Comparison of ENCODE assay signal across 8 mouse cellular contexts in the genomic region with DNA sequence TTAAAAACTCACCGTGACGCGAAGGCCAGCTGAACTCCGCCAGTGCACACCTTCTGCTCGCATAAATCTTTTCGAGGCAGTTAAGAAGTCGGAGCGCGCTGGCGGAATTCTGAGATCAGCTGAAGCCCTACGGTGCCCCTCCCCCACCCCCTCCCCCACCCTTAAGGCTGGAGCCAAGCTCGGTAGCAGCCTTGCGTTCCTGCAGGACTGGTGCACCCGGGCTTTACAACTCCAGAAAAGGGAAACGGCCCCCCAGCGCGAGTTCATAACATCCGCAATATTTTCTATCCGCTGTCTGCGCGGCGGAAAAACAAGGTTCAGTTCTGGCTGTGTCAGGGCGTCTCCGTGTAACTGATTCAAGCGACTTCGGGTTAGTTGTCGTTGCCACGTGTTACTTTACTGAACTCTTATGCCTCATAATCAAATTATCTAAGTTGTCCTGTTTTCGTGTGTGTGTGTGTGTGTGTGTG. TPM values are rescaled to one million over a fixed set of nuclear protein-coding genes. Genes with fewer than 3 reads are reported as not detected.
DNase-seq lines count a peak whose midpoint lies in the region; TF ChIP-seq lines count a peak whose summit lies in the region.

Gene Tgif1 (minus strand): TSS at position 111 of the 470 bp plus-strand sequence.

- 0 out of 2 replicates have a peak, but pooled peaks have one; percentile 14 for TF ChIP-seq EP300 in heart, adult 2 months (IDR thresholded peaks at IDR 0.05; ENCODE audit: insufficient read depth, low read depth, low read length)

- WGBS in heart, adult 2 months = 3% methylated on average over 29 of the region's 29 CpGs

- no peak for TF ChIP-seq POLR2A in heart, adult 2 months (IDR thresholded peaks at IDR 0.05; ENCODE audit: insufficient read depth, low read depth, low read length)

- H3K9ac ChIP-seq in heart, adult 2 months (ENCODE audit: low read depth, low read length) = peak within 1 kb of the TSS; percentile 74

- H3K36me3 ChIP-seq in heart, adult 2 months (ENCODE audit: control insufficient read depth, insufficient read depth, low read length) = no peaks in the 10 kb centered on the region

- H3K79me2 ChIP-seq in heart, adult 2 months (replicated peaks; ENCODE audit: control insufficient read depth, insufficient read depth, low read length) = no peaks in the 10 kb centered on the region

- peak; percentile 60 for DNase-seq in ovary, postnatal 36 days (ENCODE audit: low spot score)
- no peak for DNase-seq in ovary, postnatal 10 days (ENCODE audit: low spot score)
- DNase-seq in c-Kit-positive CD71-positive TER-119-positive erythroid progenitor cells, embryonic 14.5 days (ENCODE audit: low spot score) = peak; percentile 14
- DNase-seq in heart, adult 2 months = peak; percentile 68 to 72
- peak; percentile 76 for DNase-seq in kidney, adult 9 months
- peak; percentile 82 for DNase-seq in lung, postnatal 10 days
- peak; percentile 68 for DNase-seq in retina, embryonic 14.5 days (ENCODE audit: low spot score)
- DNase-seq in left cerebral cortex, adult 11 months (ENCODE audit: low spot score) = no peak

- no peaks in the 10 kb centered on the region for H3K27me3 ChIP-seq in heart, adult 2 months (ENCODE audit: control insufficient read depth, insufficient read depth, low read length)

- peak within 1 kb of the TSS; percentile 80 for H3K4me3 ChIP-seq in heart, adult 2 months

- peaks cover under 1% of the 10 kb centered on the region; the same call in 1 of the 2 replicates for H3K4me1 ChIP-seq in heart, adult 2 months (ENCODE audit: control insufficient read depth, insufficient read depth, low read length)

- TF ChIP-seq CTCF in heart, adult 2 months (IDR thresholded peaks at IDR 0.05) = no peak

- intact Hi-C loops in heart, adult 2 months (cut with DNase I) = loop anchor here (5.0 kb wide), 2 partner anchors 146 to 329 kb away; partner anchors contain the start of gene Lpin2

- peak within 1 kb of the TSS; percentile 96 for H3K27ac ChIP-seq in heart, adult 2 months

RNA-seq across cellular contexts. Expression of gene Tgif1, which starts in this region (rescaled TPM):
- total RNA-seq in heart, adult 2 months (2021) = 1 to 10 TPM; 3.0 to 4.0 TPM
- 8.6 and 14.0 TPM in 2 replicates for polyA plus RNA-seq in heart, adult 2 months (2012; rRNA removed)

Comparison
In these comparisons a context has a peak if more than half of its experiments do, and no peak if none do; other contexts are left out.
1. DNase-seq: peak in ovary, postnatal 36 days (single experiment), c-Kit-positive CD71-positive TER-119-positive erythroid progenitor cells, embryonic 14.5 days (single experiment), heart, adult 2 months (2 of 2), kidney, adult 9 months (single experiment), lung, postnatal 10 days (single experiment) and retina, embryonic 14.5 days (single experiment); none in ovary, postnatal 10 days (single experiment) and left cerebral cortex, adult 11 months (single experiment).